Mouse (Mus musculus) midbrain, embryonic 14.5 days (tissue): ENCODE results near the gene Bcr. TPM values are rescaled to one million over a fixed set of nuclear protein-coding genes. Genes with fewer than 3 reads are reported as not detected.

Source experiments
- ATAC-seq: fragments of 200-750 bp; cut with Nextera tagmentation; 2 replicates; pipeline ENCODE4 v1.8.0; 2017; ENCODE audit warnings: moderate number of reproducible peaks, moderate library complexity; ENCODE audit not compliant: low FRiP score, low TSS enrichment
- DNase-seq: peaks from one replicate; pipeline ENCODE4 v3.0.0-alpha.2; 2015
- H3K27ac ChIP-seq: fragments of 300-500 bp; sonication (generic); replicated peaks from 2 replicates; pipeline ENCODE4 v1.5.1; 2014; ENCODE audit warnings: mild to moderate bottlenecking, low read depth, low read length, moderate library complexity
- H3K27me3 ChIP-seq: fragments of 300-500 bp; sonication (generic); 2 replicates; pipeline ENCODE4 v1.6.1; 2014; ENCODE audit warnings: low read length, control low read depth, mixed read lengths; ENCODE audit not compliant: control insufficient read depth, insufficient read depth
- H3K36me3 ChIP-seq: fragments of 300-500 bp; sonication (generic); 2 replicates; pipeline ENCODE4 v1.6.1; 2014; ENCODE audit warnings: low read length, control low read depth; ENCODE audit not compliant: control insufficient read depth, insufficient read depth
- H3K4me1 ChIP-seq: fragments of 300-500 bp; sonication (generic); 2 replicates; pipeline ENCODE4 v1.6.1; 2014; ENCODE audit warnings: mild to moderate bottlenecking, antibody characterized with exemption, low read length, control low read depth; ENCODE audit not compliant: control insufficient read depth, insufficient read depth
- H3K4me2 ChIP-seq: fragments of 300-500 bp; sonication (generic); 2 replicates; pipeline ENCODE4 v1.6.1; 2014; ENCODE audit warnings: mild to moderate bottlenecking, low read length, moderate library complexity
- H3K4me3 ChIP-seq: fragments of 300-500 bp; sonication (generic); replicated peaks from 2 replicates; pipeline ENCODE4 v1.5.1; 2014; ENCODE audit warnings: low read depth, low read length
- H3K9ac ChIP-seq: fragments of 300-500 bp; sonication (generic); replicated peaks from 2 replicates; pipeline ENCODE4 v1.6.1; 2014; ENCODE audit warnings: mild to moderate bottlenecking, low read length, moderate library complexity
- H3K9me3 ChIP-seq: fragments of 300-500 bp; sonication (generic); 2 replicates; pipeline ENCODE4 v1.6.1; 2016; ENCODE audit warnings: low read length, control low read depth, mixed read lengths; ENCODE audit not compliant: control insufficient read depth
- WGBS: fragments of 180-500 bp; shearing (Covaris S2); extraction: QIAGEN DNeasy Blood & Tissue Kit; methylation state at CpG from one replicate; pipeline ENCODE4 v1.1.7; 2014; 5-methylcytosine and 5-hydroxymethylcytosine counted together
- polyA plus RNA-seq: library from polyadenylated mRNA; unstranded; fragments of >200 nt; fragmentation: Nextera tagmentation; extraction: Ambion mirVana; gene quantifications from 2 replicates; pipeline ENCODE4 v1.2.1, GENCODE M21; 2014

Bcr gene
- polyA plus RNA-seq, 1 experiment from 2014 or later, result 22.8 TPM

GRCm38 (mm10) chr10:75060843-75061235 is 447 bp downstream of the Bcr start:
- ATAC-seq, result peak; percentile 28
- peak; percentile 73 for DNase-seq

DNA sequence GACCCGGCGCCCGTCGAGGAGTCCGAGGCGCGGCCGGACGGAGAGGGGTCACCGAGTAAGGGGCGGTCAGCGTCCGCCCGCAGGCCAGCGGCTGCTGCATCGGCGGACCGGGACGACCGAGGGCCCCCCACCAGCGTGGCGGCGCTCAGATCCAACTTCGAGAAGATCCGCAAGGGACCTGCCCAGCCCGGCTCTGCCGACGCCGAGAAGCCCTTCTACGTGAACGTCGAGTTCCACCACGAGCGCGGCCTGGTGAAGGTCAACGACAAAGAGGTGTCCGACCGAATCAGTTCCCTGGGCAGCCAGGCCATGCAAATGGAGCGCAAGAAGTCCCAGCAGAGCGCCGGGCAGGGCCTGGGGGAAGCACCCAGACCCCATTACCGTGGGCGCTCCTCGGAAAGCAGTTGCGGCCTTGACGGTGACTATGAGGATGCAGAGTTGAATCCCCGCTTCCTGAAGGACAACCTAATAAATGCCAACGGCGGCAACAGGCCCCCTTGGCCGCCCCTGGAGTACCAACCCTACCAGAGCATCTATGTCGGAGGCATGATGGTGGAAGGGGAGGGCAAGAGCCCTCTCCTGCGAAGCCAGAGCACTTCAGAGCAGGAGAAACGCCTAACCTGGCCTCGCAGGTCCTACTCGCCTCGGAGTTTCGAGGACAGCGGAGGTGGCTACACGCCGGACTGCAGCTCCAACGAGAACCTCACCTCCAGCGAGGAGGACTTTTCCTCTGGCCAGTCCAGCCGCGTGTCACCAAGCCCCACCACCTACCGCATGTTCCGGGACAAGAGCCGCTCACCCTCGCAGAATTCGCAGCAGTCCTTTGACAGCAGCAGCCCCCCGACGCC is 1.2 kb downstream of the Bcr start:
- DNase-seq (peak; percentile 56), ATAC-seq (no peak)
- Histone ChIP-seq H3K27ac (peak overlapping the region; percentile 92), H3K9me3 (no peaks in the 10 kb centered on the region), H3K36me3 (0 out of 2 replicates have a peak, but pooled peaks cover under 1% of the 10 kb centered on the region), H3K4me2 (peak overlapping the region; percentile 99), H3K9ac (peak overlapping the region; percentile 91), H3K27me3 (no peaks in the 10 kb centered on the region), H3K4me1 (peaks cover 52% of the 10 kb centered on the region), H3K4me3 (peak overlapping the region; percentile 87)
- WGBS, result 1% methylated on average over 71 of the region's 71 CpGs

More at GRCm38 (mm10) chr10:75060843-75061235, 447 bp downstream of the Bcr start:
- Histone ChIP-seq H3K4me2 (peak overlapping the region; percentile 99), H3K4me1 (peaks cover 58% of the 10 kb centered on the region), H3K27me3 (no peaks in the 10 kb centered on the region), H3K27ac (peak overlapping the region; percentile 92), H3K9ac (peak overlapping the region; percentile 91), H3K9me3 (no peaks in the 10 kb centered on the region), H3K36me3 (no peaks in the 10 kb centered on the region), H3K4me3 (peak overlapping the region; percentile 87)
- WGBS, result under 1% methylated on average over 47 of the region's 48 CpGs

GRCm38 (mm10) chr10:75062189-75062561 is 1.8 kb downstream of the Bcr start:
- Histone ChIP-seq H3K36me3 (0 out of 2 replicates have a peak, but pooled peaks cover 3% of the 10 kb centered on the region), H3K27ac (no peak overlapping the region), H3K9ac (peak overlapping the region; percentile 91), H3K9me3 (no peaks in the 10 kb centered on the region), H3K4me2 (peak overlapping the region; percentile 99), H3K4me1 (peaks cover 50% of the 10 kb centered on the region), H3K4me3 (peak overlapping the region; percentile 87), H3K27me3 (no peaks in the 10 kb centered on the region)
- 15% methylated on average over 6 of the region's 6 CpGs for WGBS
- ATAC-seq, result no peak
- peak; percentile 49 for DNase-seq

- Histone ChIP-seq H3K27me3 (no peaks in the 10 kb centered on the region), H3K4me1 (peaks cover 55% of the 10 kb centered on the region), H3K4me3 (peak overlapping the region; percentile 87), H3K27ac (no peak overlapping the region), H3K36me3 (0 out of 2 replicates have a peak, but pooled peaks cover 3% of the 10 kb centered on the region), H3K9ac (peak overlapping the region; percentile 91), H3K9me3 (no peaks in the 10 kb centered on the region), H3K4me2 (peak overlapping the region; percentile 99)
- WGBS, result 52% methylated on average over 6 of the region's 6 CpGs
- ATAC-seq, result no peak
- no peak for DNase-seq
These were observed 2.2 kb downstream of the Bcr start for GRCm38 (mm10) chr10:75062621-75063020.

DNA sequence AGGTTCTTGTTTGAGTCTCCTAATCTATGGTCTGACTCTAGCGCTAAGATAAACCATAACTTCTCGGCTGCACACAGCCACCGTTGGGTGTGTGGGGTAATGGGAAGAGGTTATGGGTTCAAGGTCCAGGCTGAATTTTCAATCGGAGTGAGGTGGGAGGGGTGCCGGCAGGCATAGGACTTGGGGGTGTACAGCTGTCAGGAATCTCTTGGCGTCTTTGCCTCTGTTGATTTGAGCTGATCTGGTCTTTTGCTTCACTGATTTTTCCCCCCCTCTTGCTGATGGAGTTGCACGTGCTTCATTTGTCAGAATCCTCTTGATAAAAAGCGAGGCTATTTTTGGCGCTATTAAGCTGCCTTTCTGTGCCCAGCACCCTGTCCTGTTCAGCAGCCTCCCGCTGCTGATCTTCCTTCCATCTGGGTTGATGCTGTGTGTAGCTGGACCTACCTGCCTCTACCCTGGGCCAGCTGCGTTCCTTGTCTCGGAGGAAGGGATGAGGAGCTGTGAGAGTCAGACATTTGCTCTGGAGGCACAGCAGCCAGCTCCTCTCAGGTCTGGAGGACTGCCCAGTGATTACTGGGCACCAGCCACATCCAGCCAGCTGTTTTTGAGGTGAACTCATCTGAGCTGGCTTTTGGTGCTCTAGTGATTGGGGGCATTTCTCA is 3.0 kb downstream of the Bcr start:
- ATAC-seq (no peak), DNase-seq (no peak)
- peaks cover 63% of the 10 kb centered on the region for H3K4me1 ChIP-seq
- H3K27me3 ChIP-seq, result no peaks in the 10 kb centered on the region
- H3K27ac ChIP-seq, result no peak overlapping the region
- WGBS, result 57% methylated on average over 12 of the region's 12 CpGs
- H3K9ac ChIP-seq, result peak overlapping the region; percentile 47
- H3K4me3 ChIP-seq, result peak overlapping the region; percentile 87
- 0 out of 2 replicates have a peak, but pooled peaks cover 3% of the 10 kb centered on the region for H3K36me3 ChIP-seq
- H3K4me2 ChIP-seq, result peak overlapping the region; percentile 99
- H3K9me3 ChIP-seq, result no peaks in the 10 kb centered on the region

DNA sequence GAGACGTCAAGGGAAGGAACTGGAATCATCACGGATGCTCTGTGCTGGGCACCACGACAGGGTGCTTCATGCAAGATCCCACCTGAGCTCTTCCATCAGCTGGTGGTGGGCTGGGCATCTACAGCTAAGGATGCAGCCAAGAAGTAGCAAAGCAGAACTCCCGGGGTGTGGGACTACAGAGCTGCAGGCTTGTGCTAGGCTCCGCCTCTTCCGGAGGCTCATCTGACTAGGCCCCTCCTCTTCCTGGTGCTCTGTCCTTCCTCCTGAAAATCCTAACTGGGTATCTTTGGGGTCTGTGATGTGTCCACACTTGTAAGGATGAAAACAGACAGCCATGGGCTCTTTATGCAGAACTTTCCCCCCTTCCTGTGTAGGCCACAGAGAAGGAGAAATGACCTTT is 5.3 kb downstream of the Bcr start:
- H3K9me3 ChIP-seq, result no peaks in the 10 kb centered on the region
- peak overlapping the region; percentile 99 for H3K4me2 ChIP-seq
- H3K36me3 ChIP-seq, result 0 out of 2 replicates have a peak, but pooled peaks cover 3% of the 10 kb centered on the region
- no peak overlapping the region for H3K27ac ChIP-seq
- no peak for DNase-seq
- H3K4me1 ChIP-seq, result peaks cover 73% of the 10 kb centered on the region
- 74% methylated on average over 6 of the region's 6 CpGs for WGBS
- H3K27me3 ChIP-seq, result no peaks in the 10 kb centered on the region
- ATAC-seq, result no peak
- H3K9ac ChIP-seq, result no peak overlapping the region
- no peak overlapping the region for H3K4me3 ChIP-seq

DNA sequence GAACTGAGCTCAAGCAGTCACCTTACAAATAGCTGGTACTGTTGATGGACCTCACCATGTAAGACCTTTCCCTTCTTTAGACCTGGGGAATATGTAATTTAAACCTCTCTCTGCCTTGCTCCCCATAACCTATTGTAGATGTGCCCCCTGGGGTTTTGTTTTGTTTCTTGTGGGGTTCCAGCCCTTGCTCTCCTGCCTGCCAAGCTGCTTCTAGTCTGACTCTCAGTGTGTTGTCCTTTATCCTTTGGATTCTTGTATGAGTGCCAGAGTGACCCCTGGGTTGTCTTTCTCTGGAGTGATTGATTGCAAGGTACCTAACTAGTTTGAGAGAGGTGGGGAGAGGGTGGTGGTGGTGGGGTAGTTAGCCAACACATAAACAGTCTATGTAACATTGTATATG is 7.1 kb downstream of the Bcr start:
- Histone ChIP-seq H3K36me3 (0 out of 2 replicates have a peak, but pooled peaks cover 3% of the 10 kb centered on the region), H3K27me3 (no peaks in the 10 kb centered on the region), H3K9ac (no peak overlapping the region), H3K9me3 (no peaks in the 10 kb centered on the region), H3K4me1 (peaks cover 67% of the 10 kb centered on the region), H3K27ac (no peak overlapping the region), H3K4me3 (no peak overlapping the region), H3K4me2 (0 out of 2 replicates have a peak overlapping the region, but pooled peaks have one; percentile 15)
- DNase-seq, result no peak
- ATAC-seq, result no peak

DNA sequence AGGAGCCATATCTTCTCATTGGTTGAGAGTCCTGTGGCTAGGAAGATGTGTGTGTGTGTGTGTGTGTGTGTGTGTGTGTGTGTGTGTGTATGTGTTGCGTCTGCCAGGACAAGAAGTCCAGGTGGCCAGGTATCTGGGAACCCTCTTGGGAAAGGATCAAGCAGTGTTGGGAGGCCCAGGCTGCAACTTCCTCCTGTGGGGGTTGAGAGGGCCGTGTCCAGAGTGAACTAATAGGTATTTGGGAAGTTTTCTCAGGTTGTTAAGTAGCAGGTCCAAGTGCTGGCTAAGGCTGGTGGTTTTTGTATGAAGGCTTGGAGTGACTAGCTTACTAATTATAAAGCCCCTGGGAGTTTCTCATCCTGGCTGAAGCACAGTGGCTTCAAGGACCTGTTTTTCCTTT is 7.7 kb downstream of the Bcr start:
- ATAC-seq, result no peak
- H3K4me2 ChIP-seq, result no peak overlapping the region
- H3K4me3 ChIP-seq, result no peak overlapping the region
- no peaks in the 10 kb centered on the region for H3K27me3 ChIP-seq
- H3K27ac ChIP-seq, result no peak overlapping the region
- no peak for DNase-seq
- H3K36me3 ChIP-seq, result 0 out of 2 replicates have a peak, but pooled peaks cover 3% of the 10 kb centered on the region
- 49% methylated on average over 2 of the region's 2 CpGs for WGBS
- H3K9me3 ChIP-seq, result no peaks in the 10 kb centered on the region
- H3K9ac ChIP-seq, result no peak overlapping the region
- H3K4me1 ChIP-seq, result peaks cover 61% of the 10 kb centered on the region
